Mouse (Mus musculus): ENCODE data around the gene Olfr424. TPM values are rescaled to one million over a fixed set of nuclear protein-coding genes. Genes with fewer than 3 reads are reported as not detected.

Olfr424 gene
- not detected for total RNA-seq (2021)

- DNase-seq, result no peak
- intact Hi-C loops (cut with DNase I), result no loop called here
Observed at GRCm38 (mm10) chr1:174131217-174131616, at the start of gene Olfr424. Gene Olfr424, plus strand, starts transcription at chr1:174131517.

- intact Hi-C loops (cut with DNase I), result no loop called here
Observed at GRCm38 (mm10) chr1:174084031-174084430, 47.3 kb upstream of the Olfr424 start, which contains the start of gene Olfr429. Gene Olfr429, plus strand, starts transcription at chr1:174084331.

GRCm38 (mm10) chr1:174096591-174096990 lies 34.7 kb upstream of the Olfr424 start, which contains the start of gene Olfr427:
Gene Olfr427, plus strand, starts transcription at chr1:174096891.
- intact Hi-C loops (cut with DNase I), result no loop called here
- DNase-seq, result no peak

More at GRCm38 (mm10) chr1:174084031-174084430, 47.3 kb upstream of the Olfr424 start, which contains the start of gene Olfr429:
- DNase-seq, result no peak

DNA sequence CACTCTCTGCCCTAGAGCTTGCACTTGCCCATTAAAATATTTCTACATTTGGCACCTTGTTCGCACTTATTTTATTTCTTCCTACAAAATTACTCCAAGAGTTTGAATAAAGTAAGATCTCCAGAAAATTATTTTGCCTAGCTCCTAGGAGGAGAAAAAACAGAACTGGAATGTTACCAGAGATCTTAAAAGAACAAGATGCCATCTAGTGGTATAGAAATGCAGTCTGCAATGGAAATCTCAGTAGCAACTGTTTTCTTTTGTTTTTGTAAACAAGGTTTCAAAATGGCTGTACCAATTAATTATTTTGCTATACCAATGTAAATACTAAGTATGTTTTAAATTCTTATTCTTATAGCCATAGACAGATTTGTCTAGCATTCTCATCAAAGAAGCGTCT lies 27.6 kb upstream of the Olfr424 start:
- no peak for DNase-seq
- intact Hi-C loops (cut with DNase I), result loop anchor here (1.0 to 10.0 kb wide), 2 partner anchors 249 to 647 kb away; no protein-coding TSS in a partner anchor

DNA sequence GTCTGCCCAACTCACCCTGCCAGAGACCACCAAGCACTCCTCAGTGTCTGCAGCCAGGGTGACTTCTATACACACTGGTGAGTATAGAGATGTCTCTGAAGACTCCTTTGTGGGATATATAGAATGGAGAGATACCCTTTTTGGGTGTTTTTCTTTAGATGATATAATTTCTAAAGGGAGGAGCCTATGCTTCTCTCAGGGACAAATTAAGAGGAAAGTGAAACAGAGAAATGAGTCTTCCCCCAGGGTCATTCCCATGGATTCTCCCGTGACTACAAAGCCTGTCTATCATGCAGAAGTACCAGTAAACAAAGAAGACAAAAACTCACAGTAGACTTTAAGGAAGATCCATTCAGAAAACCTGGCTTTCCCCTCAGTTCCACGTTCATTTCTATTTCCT lies 10.3 kb upstream of the Olfr424 start, which contains the start of gene Olfr231:
Olfr231 (minus strand) TSS at position 101 of the 400 bp plus-strand sequence.
- intact Hi-C loops (cut with DNase I), result no loop called here
- no peak for DNase-seq

GRCm38 (mm10) chr1:174131999-174132398 lies 682 bp downstream of the Olfr424 start:
- DNase-seq, result no peak
- intact Hi-C loops (cut with DNase I), result no loop called here

DNA sequence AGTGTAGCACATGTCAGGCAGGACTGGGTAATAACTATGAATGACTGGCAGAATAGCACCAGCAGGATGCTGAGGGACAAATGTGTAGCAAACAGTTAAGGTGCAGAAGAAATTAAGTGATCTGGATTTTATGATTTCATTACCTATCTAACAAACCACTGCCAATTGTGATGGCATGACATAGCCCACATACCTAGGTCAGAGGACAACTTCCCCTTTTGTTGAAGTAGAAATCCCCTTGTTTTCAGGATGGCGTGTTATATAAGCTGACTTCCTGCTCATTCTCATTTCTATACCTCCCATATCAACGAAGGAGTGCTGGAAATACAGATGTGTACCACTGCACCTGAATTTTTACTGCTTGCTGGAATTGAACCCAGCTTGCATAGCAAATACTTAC lies 10.1 kb downstream of the Olfr424 start:
- no peak for DNase-seq
- intact Hi-C loops (cut with DNase I), result no loop called here

GRCm38 (mm10) chr1:174146696-174147095 lies 15.4 kb downstream of the Olfr424 start:
- DNase-seq, result no peak
- intact Hi-C loops (cut with DNase I), result no loop called here

DNA sequence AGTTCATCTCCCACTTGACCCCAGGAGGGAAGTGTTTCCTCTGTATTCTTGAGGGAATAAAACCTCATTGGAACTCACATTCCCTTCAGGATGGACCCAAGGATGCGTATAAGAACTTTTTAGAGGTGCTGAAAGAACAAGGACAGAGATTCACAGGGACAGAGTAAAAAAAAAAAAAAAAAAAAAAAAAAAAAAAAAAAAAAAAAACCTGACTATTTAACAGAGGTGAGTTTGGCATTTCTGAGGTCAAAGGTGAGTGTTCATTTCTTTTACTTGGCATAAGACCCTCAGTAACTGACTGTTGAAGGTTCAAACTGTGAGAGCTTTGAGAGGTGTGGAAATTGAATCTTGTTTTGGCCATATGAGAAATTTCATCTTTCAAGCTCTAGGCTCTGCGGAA lies 18.0 kb downstream of the Olfr424 start:
- DNase-seq, result no peak
- intact Hi-C loops (cut with DNase I), result no loop called here

- intact Hi-C loops (cut with DNase I), result no loop called here
- DNase-seq, result no peak
Observed at GRCm38 (mm10) chr1:174155333-174155732, 24.0 kb downstream of the Olfr424 start, which contains the start of gene Olfr420. Gene Olfr420, plus strand, starts transcription at chr1:174155633.

DNA sequence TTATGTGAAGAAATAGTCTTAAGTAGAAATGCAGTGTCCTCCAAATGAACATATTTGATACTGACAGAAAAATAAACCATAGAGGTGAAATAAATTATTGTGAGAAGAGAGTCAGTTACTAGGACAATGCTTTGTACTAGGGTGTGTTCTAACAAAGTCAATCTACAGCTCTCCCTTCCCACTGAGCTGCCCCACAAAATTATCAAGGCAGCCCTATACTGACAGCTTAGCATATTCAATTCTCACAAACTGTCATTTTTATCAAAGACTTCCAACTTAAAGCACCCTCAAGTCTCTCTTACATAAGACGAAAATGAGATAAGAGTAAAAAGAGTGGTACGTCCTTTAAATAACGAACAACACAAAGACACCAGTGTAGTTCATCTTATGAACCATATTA lies 26.3 kb downstream of the Olfr424 start:
- intact Hi-C loops (cut with DNase I), result no loop called here
- DNase-seq, result no peak

DNA sequence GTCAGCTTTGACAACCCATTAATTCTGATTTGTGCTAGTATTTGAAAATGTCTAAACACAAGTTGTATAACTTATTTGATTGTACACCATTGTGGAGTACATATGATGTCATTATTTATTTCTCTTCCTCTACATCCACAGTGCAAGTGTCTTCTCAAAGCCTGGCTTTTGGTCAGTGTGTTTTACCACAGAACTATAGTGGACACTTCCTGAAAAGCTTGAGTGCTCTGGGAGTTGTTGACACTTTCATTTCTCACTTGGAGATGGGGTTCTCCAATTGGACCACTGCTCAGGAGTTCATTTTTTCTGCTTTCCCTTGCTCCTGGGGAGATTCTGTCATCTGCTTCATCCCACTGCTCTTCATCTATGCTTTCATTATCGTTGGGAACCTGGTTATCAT lies 27.2 kb downstream of the Olfr424 start:
- intact Hi-C loops (cut with DNase I), result no loop called here
- no peak for DNase-seq

DNA sequence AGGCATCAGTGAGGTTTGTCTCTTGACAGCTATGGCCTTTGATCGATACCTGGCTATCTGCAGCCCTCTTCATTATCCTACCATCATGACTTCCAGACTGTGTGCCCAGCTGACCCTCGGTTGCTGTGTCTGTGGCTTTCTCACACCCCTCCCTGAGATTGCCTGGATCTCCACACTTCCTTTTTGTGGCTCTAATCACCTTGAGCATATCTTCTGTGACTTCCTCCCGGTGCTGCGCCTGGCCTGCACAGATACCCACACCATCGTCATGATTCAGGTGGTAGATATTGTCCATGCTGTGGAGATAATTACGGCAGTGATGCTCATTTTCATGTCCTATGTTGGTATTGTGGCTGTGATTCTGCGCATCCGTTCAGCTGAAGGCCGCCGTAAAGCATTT lies 27.8 kb downstream of the Olfr424 start:
- DNase-seq, result no peak
- intact Hi-C loops (cut with DNase I), result no loop called here

DNA sequence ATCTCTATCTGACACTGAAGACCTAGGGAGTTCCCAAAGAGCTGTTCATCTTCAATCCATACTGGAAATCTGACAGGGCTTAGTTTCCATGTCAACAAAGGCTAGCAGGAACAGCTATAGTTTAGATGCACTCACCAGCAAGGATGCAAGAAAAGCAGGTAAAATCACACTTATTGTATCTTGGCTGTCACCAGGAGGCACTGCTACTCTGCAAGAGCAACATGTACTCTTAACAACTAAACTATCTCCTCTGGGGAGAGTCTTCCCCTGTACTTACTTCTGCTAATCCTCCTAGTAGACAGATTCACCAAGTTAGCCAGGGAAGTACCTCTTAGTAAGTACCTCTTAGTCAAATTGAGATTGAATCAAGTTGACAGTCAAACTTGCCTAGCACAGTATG lies 37.7 kb downstream of the Olfr424 start:
- intact Hi-C loops (cut with DNase I), result no loop called here
- DNase-seq, result no peak

DNA sequence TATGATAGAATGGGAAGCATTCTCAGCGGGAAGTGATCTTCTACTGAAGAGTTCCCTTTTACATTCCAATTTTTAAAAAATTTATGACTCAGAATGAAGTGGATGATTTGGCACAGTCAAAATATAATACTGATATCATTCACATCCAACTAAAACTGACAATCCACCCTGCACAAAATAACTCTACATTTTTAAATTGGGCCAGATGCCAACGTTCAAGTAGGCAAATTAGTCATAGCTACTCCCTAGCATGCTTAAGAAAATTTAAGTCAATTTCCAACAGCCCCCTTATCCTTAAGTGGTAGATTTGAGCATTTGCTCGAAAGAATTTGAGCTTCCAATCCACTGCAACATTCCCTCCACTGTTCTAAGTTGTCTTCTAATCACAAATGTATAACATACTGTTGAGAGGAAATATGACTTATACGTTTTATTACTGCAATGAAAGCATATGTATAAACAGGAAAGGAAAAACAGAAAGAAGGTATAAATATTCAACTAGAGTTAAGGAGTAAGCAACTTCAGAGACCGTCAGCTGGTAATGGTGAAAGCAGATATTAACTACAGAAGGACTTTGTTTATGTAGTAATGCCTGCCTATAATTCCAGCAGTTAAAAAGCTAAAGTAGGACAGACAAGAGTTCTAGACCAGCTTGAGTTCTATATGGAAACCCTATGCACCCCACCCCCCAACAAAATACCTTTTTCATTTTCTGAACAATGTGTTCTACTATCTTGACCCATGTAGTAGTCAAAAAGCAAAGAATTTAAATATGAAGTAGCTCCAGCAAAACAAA lies 39.6 kb downstream of the Olfr424 start:
- no peak for DNase-seq
- intact Hi-C loops (cut with DNase I), result no loop called here

DNA sequence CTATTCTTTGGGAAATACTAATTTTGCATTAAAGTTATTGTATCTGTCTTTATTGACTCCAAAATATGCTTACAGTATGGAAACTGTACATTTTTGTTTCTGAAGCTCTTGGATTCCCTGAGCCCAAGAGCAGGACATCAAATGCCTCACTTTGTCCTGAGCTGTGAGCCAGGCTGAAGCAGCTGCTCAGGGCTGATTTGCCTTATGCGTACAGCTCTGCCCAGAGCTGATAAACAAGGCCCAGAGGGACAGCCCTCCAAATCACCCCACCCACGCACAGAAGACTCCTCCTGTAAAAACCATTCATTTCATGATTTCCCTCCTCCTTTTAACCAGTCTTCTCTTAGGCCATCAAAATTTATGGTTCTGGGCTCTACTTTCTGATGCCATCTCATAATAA lies 40.2 kb downstream of the Olfr424 start:
- DNase-seq, result peak in 1 of 2 experiments; percentile 16
- intact Hi-C loops (cut with DNase I), result no loop called here

GRCm38 (mm10) chr1:174172605-174173004 lies 41.3 kb downstream of the Olfr424 start, which contains the start of gene Spta1:
Gene Spta1, plus strand, starts transcription at chr1:174172776.
- intact Hi-C loops (cut with DNase I), result no loop called here

More at GRCm38 (mm10) chr1:174172605-174173004, 41.3 kb downstream of the Olfr424 start, which contains the start of gene Spta1:
- DNase-seq, result peak; percentile 4 to 29

Other genes with a start within 250 kb of the Olfr424 start
- gene Ifi211, start 218.5 kb upstream of the Olfr424 start, total RNA-seq (2021), result 1 to 10 TPM; 1.1 to 4.1 TPM
- gene Mndal, start 189.0 kb upstream of the Olfr424 start, total RNA-seq (2021), result 10 to 100 TPM; 13.3 to 16.8 TPM
- 10 to 100 TPM; 10.8 to 21.2 TPM for gene Ifi203, start 188.8 kb upstream of the Olfr424 start, total RNA-seq (2021)
- gene Ifi202b, start 148.8 kb upstream of the Olfr424 start, total RNA-seq (2021), result not detected
- 10 to 100 TPM in 1 of 2 experiments, 1 to 10 TPM in 1; 6.7 to 18.7 TPM for gene Ifi205, start 99.7 kb upstream of the Olfr424 start, total RNA-seq (2021)
- not detected for gene Olfr433, start 90.8 kb upstream of the Olfr424 start, total RNA-seq (2021)
- gene Olfr432, start 82.3 kb upstream of the Olfr424 start, total RNA-seq (2021), result not detected
- gene Olfr430, start 64.9 kb upstream of the Olfr424 start, total RNA-seq (2021), result not detected
- gene Olfr429, start 47.2 kb upstream of the Olfr424 start, total RNA-seq (2021), result not detected
- not detected for gene Olfr427, start 34.6 kb upstream of the Olfr424 start, total RNA-seq (2021)
- not detected for gene Olfr231, start 10.4 kb upstream of the Olfr424 start, total RNA-seq (2021)
- gene Olfr420, start 24.1 kb downstream of the Olfr424 start, total RNA-seq (2021), result not detected
- gene Spta1, start 41.3 kb downstream of the Olfr424 start, total RNA-seq (2021), result 10 to 100 TPM in 1 of 2 experiments, 1 to 10 TPM in 1; 9.2 to 12.0 TPM
- not detected for gene Olfr419, start 120.5 kb downstream of the Olfr424 start, total RNA-seq (2021)
- gene Mptx1, start 199.0 kb downstream of the Olfr424 start, total RNA-seq (2021), result not detected
- gene Olfr417, start 233.6 kb downstream of the Olfr424 start, total RNA-seq (2021), result not detected